Mouse (Mus musculus): ENCODE results near the gene St6galnac6.

The St6galnac6 gene

DNA sequence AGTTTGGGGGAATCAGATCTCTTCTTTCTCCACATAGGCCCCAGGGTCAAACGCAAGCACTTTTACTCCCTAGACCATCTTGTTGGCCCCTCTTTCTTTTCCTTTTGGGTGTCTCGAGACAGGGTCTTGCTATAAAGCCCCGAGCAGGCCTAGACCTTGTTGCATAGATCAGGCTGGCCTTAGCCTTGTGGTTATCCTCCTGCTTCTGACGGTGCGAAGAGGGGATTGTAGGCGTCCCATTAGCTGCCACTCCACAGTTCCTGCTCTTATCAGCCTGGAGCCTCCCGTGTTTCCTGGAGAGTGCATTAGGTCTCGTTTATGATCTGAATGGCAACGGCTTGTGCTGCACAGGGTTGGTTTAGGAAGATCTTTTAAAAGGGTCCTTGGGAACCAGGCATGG lies 44.6 kb downstream of the St6galnac6 start:
- no peak for DNase-seq

DNA sequence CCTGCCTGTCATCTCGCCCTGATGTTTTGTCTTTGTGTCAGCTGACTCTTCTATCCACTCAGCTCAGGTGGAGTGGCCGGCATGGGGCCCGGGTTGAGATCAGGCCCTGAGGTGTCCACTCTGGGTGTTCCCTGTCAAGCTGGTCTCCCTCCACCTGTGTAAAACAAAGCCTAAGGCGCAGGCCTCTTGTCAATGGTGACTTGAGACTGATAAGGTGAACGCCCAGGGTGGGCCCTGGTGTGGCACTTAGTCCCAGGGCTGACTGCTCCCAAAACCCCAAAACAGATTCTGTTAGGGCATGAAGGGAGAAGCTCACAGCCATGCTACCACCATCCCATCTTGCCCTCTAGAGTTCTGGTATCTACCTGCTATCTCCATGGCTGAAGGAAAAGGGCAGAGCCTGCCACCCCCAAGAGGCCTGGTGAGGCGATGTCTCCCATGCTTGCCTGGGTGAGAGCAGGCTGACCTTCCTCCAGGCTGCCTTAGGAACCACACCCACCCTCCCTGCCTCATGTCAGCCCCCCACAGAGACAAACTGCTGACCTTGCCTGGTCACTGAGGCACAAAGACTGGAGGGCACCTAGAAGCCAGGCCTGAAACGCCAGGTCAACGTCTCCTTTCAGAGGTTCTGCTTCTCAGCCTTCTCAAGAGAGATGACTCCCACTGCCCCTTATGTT lies 45.4 kb downstream of the St6galnac6 start:
- no peak for DNase-seq

DNA sequence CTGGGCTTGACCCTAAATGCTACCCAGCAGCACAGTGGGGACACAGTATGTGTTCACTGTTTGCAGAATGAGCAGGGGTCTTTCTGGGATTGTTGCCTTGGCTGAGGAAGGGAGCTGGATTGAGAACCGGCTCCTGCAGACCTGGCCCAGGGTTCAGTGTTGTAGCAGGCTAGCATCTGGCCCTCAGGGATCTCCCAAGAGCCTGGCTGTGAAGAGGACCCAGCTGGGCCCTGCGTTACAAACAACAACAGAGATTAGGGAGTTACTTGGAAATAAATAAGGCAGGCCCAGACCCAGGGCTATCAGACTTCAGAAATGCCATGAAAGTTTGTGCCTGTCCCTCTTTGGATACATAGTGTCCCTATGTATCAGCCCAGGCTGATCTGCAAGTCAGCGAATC lies 46.1 kb downstream of the St6galnac6 start:
- DNase-seq: no peak

DNA sequence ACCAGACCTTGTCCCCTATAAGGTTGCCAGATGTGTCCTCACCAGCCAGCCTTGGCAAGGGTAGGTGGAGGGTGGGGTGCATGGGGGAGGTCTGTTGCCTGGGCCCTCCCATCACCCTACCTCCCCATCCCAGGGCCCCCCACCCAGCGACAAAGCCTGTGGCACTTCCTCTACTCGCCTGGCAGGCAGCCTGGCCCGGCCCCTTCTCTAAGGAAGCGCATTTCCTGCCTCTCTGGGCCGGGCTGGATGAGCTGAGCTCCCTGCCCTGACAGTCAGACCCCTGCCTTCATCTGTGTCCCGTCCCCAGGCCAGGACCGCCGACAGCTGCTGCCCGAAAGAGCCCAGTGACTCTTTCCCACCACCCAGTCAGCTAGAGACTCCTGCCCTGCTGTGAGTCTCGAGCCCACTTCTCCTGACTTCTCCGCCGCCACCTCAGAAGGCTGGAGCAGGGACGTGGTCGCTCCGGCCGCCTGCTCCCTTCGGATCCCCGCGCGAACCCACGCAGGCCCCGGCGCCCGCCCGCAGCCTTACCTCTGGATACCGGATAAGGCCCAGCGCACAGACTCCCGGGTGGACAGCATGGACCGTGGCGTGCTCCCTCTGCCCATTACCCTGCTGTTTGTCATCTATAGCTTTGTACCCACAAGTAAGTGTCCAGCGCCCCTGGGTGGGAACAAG lies 47.0 kb downstream of the St6galnac6 start, which contains the start of gene Eng:
TSS of gene Eng (plus strand) at position 217 of the 678 bp plus-strand sequence.
- no peak for DNase-seq

GRCm38 (mm10) chr2:32647366-32647765 lies 47.9 kb downstream of the St6galnac6 start:
- DNase-seq: no peak

- no peak for DNase-seq
Observed at GRCm38 (mm10) chr2:32653764-32654163, 54.3 kb downstream of the St6galnac6 start.

DNA sequence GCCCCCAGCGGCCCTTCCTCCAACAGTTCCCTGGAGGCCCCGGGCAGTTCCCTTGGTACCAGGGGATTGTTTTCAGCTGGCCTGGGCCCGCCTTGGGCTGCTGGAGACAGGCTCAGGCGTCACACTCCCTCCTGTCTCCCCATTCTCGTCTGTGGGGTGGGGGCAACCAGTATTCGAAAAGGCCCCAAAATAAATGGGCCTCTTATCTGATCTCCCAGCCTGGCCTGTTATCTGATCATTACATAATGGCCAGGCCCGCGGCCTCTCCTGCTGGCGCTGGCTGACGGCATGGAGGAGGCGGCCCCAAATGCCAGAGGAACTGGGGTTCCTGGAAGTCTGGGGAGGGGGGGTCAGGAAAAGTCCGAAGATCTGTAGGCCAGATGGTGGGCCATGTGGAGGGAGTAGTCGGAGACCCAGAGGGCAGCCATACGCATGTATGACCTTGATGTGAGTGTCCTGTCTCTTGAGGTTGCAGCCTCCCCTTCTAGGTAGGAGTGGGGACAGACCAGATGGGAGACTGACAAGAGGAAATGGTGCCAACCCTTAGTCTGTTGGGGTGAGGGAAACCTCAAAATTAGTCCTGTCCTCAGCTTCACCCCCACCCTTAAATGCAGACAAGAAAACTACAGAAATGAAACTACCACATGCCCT lies 55.4 kb downstream of the St6galnac6 start:
- DNase-seq: no peak

DNA sequence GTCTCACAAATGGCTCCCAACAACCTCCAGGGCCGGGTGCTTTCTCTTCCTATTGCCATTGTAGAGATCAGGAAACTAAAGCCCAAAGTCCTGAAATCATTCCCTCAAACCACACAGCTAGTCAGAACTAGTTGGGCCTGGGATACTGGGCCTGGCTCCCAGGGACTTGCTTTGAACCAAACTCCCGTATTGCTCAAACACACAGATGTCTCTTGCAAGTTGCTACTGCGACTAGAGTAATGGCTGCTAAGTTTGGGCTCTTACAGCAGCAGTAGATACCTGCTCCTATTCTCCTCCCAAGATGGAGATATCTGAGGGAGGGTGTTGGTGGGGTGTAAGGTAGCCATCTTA lies 55.9 kb downstream of the St6galnac6 start:
- DNase-seq: no peak

DNA sequence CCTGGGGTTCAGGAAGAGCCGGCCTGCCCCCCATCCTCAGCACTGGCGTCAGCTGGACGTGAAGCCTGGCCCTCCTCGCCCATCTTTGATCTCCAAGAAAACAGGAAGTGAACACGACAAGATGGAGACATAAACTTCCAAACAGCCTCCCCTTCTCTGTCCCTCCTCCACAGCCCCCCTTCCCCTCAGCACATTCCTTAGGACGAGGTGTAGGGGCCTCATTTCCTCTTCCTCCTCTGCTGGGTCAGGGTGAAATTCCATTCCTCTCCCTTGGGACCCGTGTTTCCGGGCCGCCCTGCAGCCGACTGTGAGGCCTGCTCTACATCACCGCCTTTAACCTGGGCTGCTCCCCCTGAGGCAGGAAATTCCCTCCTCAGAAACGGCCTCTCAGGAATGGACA lies 56.3 kb downstream of the St6galnac6 start:
- DNase-seq: peak; percentile 73

GRCm38 (mm10) chr2:32658873-32659272 lies 59.4 kb downstream of the St6galnac6 start:
- DNase-seq: no peak

DNA sequence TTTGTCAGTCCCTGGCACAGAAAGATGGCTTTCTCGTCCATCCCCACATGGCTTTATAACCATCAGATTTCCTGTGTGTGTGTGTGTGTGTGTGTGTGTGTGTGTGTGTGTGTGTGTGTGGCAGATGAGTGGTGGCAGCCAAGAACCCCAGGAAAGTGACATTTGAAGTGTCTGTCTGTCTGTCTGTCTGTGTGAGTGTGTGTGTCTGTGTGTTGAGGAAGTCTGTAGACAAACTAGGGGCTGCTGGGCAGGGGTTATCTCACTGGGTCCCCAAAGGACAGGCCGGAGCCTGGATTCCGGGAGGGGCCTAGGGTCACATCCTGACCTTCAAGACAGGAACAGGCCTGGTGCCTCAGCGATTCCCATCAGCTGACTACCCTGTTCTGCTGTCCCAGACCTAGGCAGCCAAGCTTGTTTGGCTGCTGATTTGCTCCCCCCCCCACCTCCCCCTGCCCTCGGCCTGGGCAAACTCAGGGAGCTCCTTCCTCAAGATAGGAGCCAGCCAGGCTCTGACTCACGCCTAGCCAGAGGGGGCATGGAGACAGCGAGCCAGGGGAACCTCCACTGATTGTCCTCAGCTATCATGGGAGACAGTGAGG lies 62.1 kb downstream of the St6galnac6 start:
- no peak for DNase-seq

- DNase-seq: no peak
Observed at GRCm38 (mm10) chr2:32662291-32662690, 62.8 kb downstream of the St6galnac6 start.

DNA sequence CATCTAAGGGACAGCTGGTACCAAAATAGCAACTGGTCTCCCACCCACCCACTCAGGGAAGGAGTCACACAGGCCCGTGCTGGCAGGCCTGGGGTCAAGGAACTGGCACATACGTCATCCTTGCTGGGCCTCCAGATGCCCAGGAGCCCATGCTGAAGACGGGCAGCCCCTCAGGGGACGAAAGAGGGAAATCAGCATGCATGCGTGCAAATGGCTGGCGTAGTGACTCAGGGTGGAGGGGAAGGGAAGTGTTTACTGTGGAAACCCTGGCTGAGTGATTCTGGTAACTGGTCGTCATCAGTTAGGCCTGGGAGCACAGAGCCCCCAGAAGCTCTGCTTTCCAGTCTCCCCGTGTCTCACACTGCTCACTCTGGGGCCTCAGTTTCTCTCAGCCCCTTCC lies 65.8 kb downstream of the St6galnac6 start:
- no peak for DNase-seq

DNA sequence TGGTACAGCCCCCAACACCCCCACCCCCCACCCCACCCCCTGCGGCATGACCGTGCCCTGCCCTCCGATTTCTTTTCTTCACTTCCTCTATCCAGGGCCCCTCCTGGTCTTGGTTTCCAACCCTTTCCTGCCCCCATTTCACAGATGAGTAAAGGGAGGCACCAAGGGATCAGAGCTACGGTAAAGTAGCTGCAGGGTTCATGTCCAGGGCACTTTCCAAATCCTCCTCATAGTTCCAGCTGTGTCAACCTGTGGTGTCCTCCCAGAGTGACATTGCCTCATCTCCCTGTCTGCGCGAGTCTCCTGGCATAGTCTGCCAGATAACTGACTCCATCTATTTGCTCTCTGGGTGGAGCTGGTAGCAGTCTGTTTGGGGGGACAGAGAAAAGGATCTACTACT lies 66.3 kb downstream of the St6galnac6 start:
- DNase-seq: no peak

DNA sequence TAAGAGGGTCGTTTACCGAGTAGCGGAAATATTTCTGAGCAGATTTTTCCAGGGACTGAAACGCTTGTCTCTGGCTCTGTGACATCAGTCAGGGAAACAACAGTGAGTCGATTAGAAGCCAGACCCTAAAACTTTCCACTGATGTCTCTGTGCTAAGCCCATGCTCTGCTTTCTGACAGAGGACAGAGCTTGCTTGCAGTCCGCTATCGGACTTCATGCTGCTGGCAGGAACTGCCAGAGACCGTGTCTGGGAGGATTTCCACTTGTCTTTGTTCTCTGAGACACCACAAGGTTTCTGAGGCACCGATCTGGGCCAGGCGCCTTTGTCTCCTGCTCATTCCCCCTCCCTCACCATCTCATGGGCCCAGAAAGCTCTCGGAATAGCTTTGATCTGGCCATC lies 68.3 kb downstream of the St6galnac6 start:
- no peak for DNase-seq

- DNase-seq: no peak
Observed at GRCm38 (mm10) chr2:32668176-32668575, 68.7 kb downstream of the St6galnac6 start.

- no peak for DNase-seq
Observed at GRCm38 (mm10) chr2:32669876-32670275, 70.4 kb downstream of the St6galnac6 start.

All from embryo, embryonic 11 days (tissue).